Comparison of ENCODE assay signal across 9 mouse cellular contexts in the genomic region with DNA sequence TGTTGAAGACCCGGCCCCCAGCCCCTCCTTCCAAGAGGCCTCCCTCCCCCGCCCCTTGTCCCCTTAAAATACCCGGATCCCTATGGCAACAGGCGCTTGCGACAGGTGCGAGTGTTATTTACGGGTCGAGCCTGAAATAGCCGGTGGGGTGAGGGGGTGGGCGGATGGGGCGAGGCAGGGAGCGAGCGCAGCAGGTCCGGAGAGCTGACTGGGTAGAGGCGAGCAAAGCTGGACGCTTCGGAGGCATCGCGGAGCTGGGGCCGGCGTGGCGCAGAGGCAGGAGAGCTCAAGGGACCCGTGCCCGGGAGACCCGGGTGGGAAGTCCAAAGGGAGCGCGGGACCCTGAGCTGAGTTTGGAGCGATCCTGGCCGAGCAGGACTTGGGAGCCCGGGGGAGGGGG. TPM values are rescaled to one million over a fixed set of nuclear protein-coding genes. Genes with fewer than 3 reads are reported as not detected.
DNase-seq lines count a peak whose midpoint lies in the region; ATAC-seq lines count a peak whose summit lies in the region.
"Had no signal": no experiment of that assay in that cellular context is flagged by ENCODE, and none has a peak within 500 bp of the region (broad histone marks: within the 10 kb centered on the region; RNA-seq: fewer than 3 reads in every experiment).

No protein-coding gene starts in this region.

- H3K9me3 ChIP-seq in heart, embryonic 12.5 days (replicated peaks): no peaks in the 10 kb centered on the region
- no peaks in the 10 kb centered on the region for H3K9me3 ChIP-seq in midbrain, embryonic 12.5 days

- peaks cover 22% of the 10 kb centered on the region for H3K4me1 ChIP-seq in heart, embryonic 12.5 days (replicated peaks)
- H3K4me1 ChIP-seq in midbrain, embryonic 12.5 days: peaks cover 8% of the 10 kb centered on the region

- peak overlapping the region; percentile 68 for H3K4me2 ChIP-seq in heart, embryonic 12.5 days
- peak overlapping the region; percentile 52 for H3K4me2 ChIP-seq in midbrain, embryonic 12.5 days (replicated peaks)

- H3K36me3 ChIP-seq in heart, embryonic 12.5 days: no peaks in the 10 kb centered on the region
- no peaks in the 10 kb centered on the region for H3K36me3 ChIP-seq in midbrain, embryonic 12.5 days

- peak overlapping the region; percentile 63 for H3K9ac ChIP-seq in heart, embryonic 12.5 days
- H3K9ac ChIP-seq in midbrain, embryonic 12.5 days (replicated peaks): peak overlapping the region; percentile 21; the same call in 1 of the 2 replicates

- H3K27me3 ChIP-seq in heart, embryonic 12.5 days (replicated peaks): peaks cover 67% of the 10 kb centered on the region
- H3K27me3 ChIP-seq in midbrain, embryonic 12.5 days: peaks cover 52% of the 10 kb centered on the region

- ATAC-seq in heart, embryonic 12.5 days (ENCODE audit: insufficient number of reproducible peaks, low FRiP score): peak; percentile 72
- ATAC-seq in midbrain, embryonic 12.5 days (ENCODE audit: low FRiP score, low read depth): peak; percentile 49; the same call in 1 of the 2 replicates

- peak overlapping the region; percentile 49 for H3K27ac ChIP-seq in heart, embryonic 12.5 days (ENCODE audit: poor library complexity, severe bottlenecking)
- no peak overlapping the region for H3K27ac ChIP-seq in midbrain, embryonic 12.5 days (replicated peaks)

- 1% methylated on average over 30 of the region's 30 CpGs for WGBS in heart, embryonic 12.5 days
- WGBS in midbrain, embryonic 12.5 days: under 1% methylated on average over 30 of the region's 30 CpGs

- no peak for DNase-seq in heart, adult 9 months (ENCODE audit: low spot score in 2 of 2)
- peak; percentile 80 for DNase-seq in ZHBTc4 (ENCODE audit: low read depth, low spot score)
- DNase-seq in gastrocnemius, postnatal 25 days: peak; percentile 62
- DNase-seq in urinary bladder, postnatal 4 days (ENCODE audit: low spot score in 2 of 2): no peak
- DNase-seq in kidney, postnatal 36 days: no peak
- no peak for DNase-seq in right cerebral cortex, postnatal 36 days (ENCODE audit: low spot score in 2 of 2)

- peak overlapping the region; percentile 43 for H3K4me3 ChIP-seq in heart, embryonic 12.5 days
- peak overlapping the region; percentile 29 for H3K4me3 ChIP-seq in midbrain, embryonic 12.5 days
- H3K4me3 ChIP-seq: erythroblast, embryonic 14.5 days had no signal

RNA-seq across cellular contexts. Expression of a gene that starts 0.6 kb away (rescaled TPM):
- polyA plus RNA-seq in heart, embryonic 12.5 days (2016; fragmentation: Nextera tagmentation; extraction: Ambion mirVana): 23.1 and 23.5 TPM in 2 replicates
- 100 to 1,000 TPM in 1 of 2 experiments, 10 to 100 TPM in 1; 99.3 to 101 TPM for total RNA-seq in gastrocnemius, postnatal 25 days (2021)
- polyA plus RNA-seq in midbrain, embryonic 12.5 days (2016; fragmentation: Nextera tagmentation; extraction: Ambion mirVana): 0.20 TPM in 1 of 2 replicates, not detected in the other
- polyA plus RNA-seq: erythroblast, embryonic 14.5 days had no signal

RNA-seq across cellular contexts. Expression of a gene that starts 32.9 kb away (rescaled TPM):
- 1.6 and 1.9 TPM in 2 replicates for polyA plus RNA-seq in heart, embryonic 12.5 days (2016; fragmentation: Nextera tagmentation; extraction: Ambion mirVana)
- total RNA-seq in gastrocnemius, postnatal 25 days (2021): not detected
- 7.4 and 7.9 TPM in 2 replicates for polyA plus RNA-seq in midbrain, embryonic 12.5 days (2016; fragmentation: Nextera tagmentation; extraction: Ambion mirVana)
- polyA plus RNA-seq: erythroblast, embryonic 14.5 days had no signal

Comparison
In these comparisons a context has a peak if more than half of its experiments do, and no peak if none do; other contexts are left out.
1. DNase-seq: peak in ZHBTc4 (single experiment) and gastrocnemius, postnatal 25 days (single experiment); none in heart, adult 9 months (0 of 2), urinary bladder, postnatal 4 days (0 of 2), kidney, postnatal 36 days (0 of 2) and right cerebral cortex, postnatal 36 days (0 of 2).
2. RNA of a gene that starts 0.6 kb away (polyA plus RNA-seq): 23.1 to 23.5 TPM in heart, embryonic 12.5 days; 0.20 TPM in midbrain, embryonic 12.5 days; every median in the first group is over 10 times any median in the second.